Mouse (Mus musculus): ENCODE measurements around the gene Peli2.

The Peli2 gene

DNA sequence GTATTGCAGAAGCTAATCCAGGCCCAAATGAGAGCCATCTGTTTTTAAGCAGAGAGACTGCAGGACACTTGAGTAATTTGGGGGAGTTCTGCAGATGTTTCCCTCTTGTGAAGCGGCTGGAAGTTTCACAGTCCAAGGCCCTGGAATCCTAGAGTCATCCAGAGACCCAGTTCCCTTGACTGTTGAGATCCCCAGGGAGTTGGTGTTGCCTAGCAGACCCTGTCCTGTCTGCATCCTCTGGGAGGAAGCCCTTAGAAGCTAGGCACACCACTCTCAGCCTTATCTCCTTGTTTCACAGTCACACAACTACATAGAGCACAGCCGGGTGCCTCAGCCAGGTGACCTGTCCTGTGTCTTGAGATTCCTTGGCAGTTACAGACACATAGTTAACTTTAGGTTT lies 30.9 kb downstream of the Peli2 start:
- no peak for DNase-seq (ENCODE audit: low spot score in 2 of 2)

GRCm38 (mm10) chr14:48153064-48153463 lies 32.4 kb downstream of the Peli2 start:
- no peak for DNase-seq (ENCODE audit: low spot score in 2 of 2)

GRCm38 (mm10) chr14:48153865-48154511 lies 33.4 kb downstream of the Peli2 start:
- DNase-seq (ENCODE audit: low spot score in 2 of 2): no peak

- DNase-seq (ENCODE audit: low spot score in 2 of 2): no peak
Observed at GRCm38 (mm10) chr14:48154641-48155040, 34.0 kb downstream of the Peli2 start.

GRCm38 (mm10) chr14:48155153-48155552 lies 34.5 kb downstream of the Peli2 start:
- DNase-seq (ENCODE audit: low spot score in 2 of 2): no peak

- no peak for DNase-seq (ENCODE audit: low spot score in 2 of 2)
Observed at GRCm38 (mm10) chr14:48157085-48157484, 36.5 kb downstream of the Peli2 start.

GRCm38 (mm10) chr14:48157835-48158234 lies 37.2 kb downstream of the Peli2 start:
- DNase-seq (ENCODE audit: low spot score in 2 of 2): no peak

DNA sequence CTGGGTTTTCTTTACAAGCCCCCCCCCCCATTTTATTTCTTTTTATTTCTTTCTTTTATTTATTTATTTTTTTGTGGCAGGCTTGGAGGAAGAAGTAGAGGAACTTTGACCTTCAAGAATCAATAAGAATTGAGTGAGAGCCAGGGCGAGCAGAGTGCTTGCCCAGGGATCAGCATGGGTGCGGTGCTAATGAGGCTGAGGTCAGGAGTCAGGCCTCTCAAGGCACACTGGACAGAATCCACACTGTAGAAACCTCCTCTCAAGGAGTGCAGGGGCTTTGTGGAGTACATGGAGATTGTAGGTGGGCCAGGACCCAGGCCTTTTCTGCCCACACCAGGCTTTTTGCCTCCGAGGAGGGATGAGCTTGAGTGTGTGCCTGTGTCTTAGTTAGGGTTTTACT lies 38.8 kb downstream of the Peli2 start:
- DNase-seq (ENCODE audit: low spot score in 2 of 2): no peak

DNA sequence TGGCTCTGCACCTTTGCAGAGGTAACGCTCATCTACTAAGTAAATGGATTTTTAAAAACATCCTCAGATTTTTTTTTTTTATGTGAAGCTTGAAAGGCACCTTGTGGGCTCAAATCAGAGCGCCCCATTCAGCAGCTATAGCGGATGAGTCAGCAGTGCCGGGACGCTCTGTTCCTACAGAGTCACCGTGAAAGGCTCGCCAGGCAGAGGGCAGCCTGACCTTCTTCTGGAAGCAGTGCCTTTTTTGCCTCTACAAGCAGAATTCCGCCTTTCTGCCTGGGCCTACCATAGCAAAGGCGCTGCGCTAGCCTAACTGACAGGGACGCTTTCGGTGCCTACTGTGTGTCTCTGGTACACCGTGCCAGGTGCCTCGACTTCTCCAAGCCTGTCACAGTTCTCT lies 41.8 kb downstream of the Peli2 start:
- no peak for DNase-seq (ENCODE audit: low spot score in 2 of 2)

DNA sequence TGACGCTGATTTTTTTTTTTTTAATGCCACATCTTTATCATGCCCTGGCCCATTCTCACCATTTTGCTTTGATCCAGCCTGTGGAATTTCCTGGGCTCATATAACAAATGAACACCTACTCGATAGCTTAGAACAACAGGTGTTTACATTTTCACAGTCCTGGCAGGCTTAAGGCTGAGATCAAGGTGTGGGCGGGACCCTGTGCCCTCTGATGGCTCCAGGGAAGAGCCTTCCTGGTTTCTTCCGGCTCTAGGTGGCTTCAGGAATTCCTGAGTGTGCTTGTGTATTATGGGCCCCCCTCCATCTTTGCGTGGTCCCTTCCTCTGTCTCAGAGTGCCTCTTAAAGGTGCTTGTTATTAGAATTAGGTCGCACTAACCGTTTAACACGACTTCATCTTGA lies 44.3 kb downstream of the Peli2 start:
- no peak for DNase-seq (ENCODE audit: low spot score in 2 of 2)

- no peak for DNase-seq (ENCODE audit: low spot score in 2 of 2)
Observed at GRCm38 (mm10) chr14:48166396-48166795, 45.8 kb downstream of the Peli2 start.

GRCm38 (mm10) chr14:48167020-48167419 lies 46.4 kb downstream of the Peli2 start:
- no peak for DNase-seq (ENCODE audit: low spot score in 2 of 2)

DNA sequence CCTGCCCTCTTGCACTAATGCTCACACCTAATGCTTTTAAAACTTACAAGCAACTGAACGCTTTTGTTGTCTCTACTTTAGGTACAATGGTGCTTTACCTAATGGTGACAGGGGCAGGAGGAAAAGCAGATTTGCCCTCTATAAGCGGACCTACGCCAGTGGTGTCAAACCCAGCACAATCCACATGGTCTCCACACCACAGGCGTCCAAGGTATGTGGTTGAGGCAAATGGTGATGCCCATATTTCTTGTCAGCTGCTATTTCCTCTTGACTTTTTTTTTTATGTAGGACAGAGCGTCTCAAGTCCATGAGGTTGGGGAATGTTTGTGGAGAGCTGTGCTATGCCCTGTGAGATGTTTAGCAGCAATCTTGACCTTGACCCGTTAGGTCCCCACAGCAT lies 47.5 kb downstream of the Peli2 start:
- no peak for DNase-seq (ENCODE audit: low spot score in 2 of 2)

DNA sequence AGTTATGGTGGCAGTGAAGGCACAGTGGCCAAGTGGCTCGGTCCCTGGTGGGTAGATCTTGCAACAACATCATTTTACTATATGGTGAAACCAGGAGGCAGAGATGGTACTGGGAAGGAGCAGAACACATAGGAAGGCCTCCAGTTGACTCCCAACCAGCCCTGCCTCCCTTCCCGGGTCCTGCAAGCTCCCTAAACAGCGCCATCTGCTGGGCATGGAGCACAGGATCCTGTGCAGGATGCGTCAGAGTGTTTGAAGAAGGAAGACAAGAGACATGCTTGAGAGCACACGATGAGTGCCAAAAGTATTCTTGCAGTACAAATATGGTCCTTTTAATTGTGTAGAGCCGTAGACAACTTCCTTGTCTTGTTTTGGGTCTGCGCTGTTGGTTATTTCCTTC lies 49.3 kb downstream of the Peli2 start:
- DNase-seq (ENCODE audit: low spot score in 2 of 2): peak in 1 of 2 experiments; percentile 38

DNA sequence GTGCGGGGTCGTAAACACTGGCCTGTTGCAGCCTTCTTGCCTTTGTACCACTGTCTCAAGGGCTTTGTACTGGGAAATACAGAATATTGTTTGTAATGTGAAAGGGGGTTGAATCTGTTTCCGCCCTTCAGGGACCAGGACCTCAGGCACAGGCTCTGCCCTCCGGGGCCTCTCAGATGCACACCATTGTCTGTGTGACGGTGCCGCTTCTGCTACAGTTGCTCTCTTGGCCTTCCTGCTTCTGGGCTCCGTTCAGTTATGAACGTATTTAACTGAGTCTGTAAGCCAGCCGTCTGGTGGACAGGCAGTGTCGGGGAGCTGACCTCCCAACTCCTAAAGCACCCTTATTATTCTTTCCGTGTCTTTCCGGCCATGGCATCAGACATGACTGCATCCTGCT lies 50.6 kb downstream of the Peli2 start:
- no peak for DNase-seq (ENCODE audit: low spot score in 2 of 2)

- no peak for DNase-seq (ENCODE audit: low spot score in 2 of 2)
Observed at GRCm38 (mm10) chr14:48172026-48172425, 51.4 kb downstream of the Peli2 start.

DNA sequence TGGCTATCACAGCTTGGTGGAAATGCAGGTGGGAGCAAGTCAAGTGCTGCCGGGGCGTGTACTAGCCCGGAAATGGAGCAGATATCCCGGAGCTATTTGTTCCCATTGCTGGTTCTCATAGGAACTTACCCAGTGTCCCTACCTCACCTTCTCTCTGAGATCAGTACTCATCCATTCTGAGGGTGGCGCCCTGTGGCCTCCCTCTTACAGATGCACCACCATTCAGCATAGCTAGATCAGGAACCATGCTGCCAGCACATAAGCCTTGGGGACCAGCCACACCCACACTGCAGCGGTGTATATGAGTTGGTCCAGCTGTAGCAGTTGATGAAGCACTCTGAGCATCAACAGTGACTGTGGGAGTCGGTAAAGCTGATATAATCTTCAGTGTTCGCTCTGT lies 52.3 kb downstream of the Peli2 start:
- DNase-seq (ENCODE audit: low spot score in 2 of 2): no peak

GRCm38 (mm10) chr14:48173840-48174239 lies 53.2 kb downstream of the Peli2 start:
- no peak for DNase-seq (ENCODE audit: low spot score in 2 of 2)

- DNase-seq (ENCODE audit: low spot score in 2 of 2): no peak
Observed at GRCm38 (mm10) chr14:48174356-48174755, 53.7 kb downstream of the Peli2 start.

GRCm38 (mm10) chr14:48175115-48175514 lies 54.5 kb downstream of the Peli2 start:
- DNase-seq (ENCODE audit: low spot score in 2 of 2): no peak

GRCm38 (mm10) chr14:48178304-48178995 lies 57.8 kb downstream of the Peli2 start:
- no peak for DNase-seq (ENCODE audit: low spot score in 2 of 2)

DNA sequence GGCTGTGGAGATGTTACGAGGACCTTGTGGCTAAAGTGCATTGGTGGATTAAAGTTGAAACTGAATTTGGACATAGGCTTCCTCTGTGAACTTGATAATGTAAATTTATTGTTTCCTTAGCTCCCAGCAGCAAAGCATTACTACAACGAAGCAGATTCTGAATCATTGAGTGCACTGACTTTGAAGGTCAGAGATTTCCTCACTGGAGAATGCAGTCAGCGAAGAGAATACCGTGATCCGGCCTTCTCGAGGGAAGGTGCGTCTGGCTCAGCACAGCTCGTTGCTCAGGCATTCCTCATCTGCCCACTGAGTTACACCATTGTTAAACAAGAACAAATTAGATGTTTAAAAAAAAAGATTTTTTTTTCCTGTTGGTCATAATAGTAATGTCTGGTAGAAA lies 58.4 kb downstream of the Peli2 start:
- no peak for DNase-seq (ENCODE audit: low spot score in 2 of 2)

GRCm38 (mm10) chr14:48186302-48186701 lies 65.7 kb downstream of the Peli2 start:
- no peak for DNase-seq (ENCODE audit: low spot score in 2 of 2)

GRCm38 (mm10) chr14:48187100-48187499 lies 66.5 kb downstream of the Peli2 start:
- DNase-seq (ENCODE audit: low spot score in 2 of 2): no peak

Data from thymus, postnatal 10 days (tissue).